Mouse (Mus musculus): ENCODE results near the gene Ubtf. TPM values are rescaled to one million over a fixed set of nuclear protein-coding genes. Genes with fewer than 3 reads are reported as not detected.

The Ubtf gene
- polyA plus RNA-seq, 1 experiment from 2014 or later, result 111 TPM

GRCm38 (mm10) chr11:102350416-102350815 is 30.9 kb upstream of the Ubtf start:
- no peak for DNase-seq (ENCODE audit: low spot score)
- ATAC-seq (replicated peaks; ENCODE audit: low FRiP score), result no peak
- WGBS, result 85% methylated on average over 4 of the region's 4 CpGs
- Histone ChIP-seq H3K4me3 (ENCODE audit: low read depth, low read length) (no peak overlapping the region), H3K27me3 (ENCODE audit: control insufficient read depth, insufficient read depth, low read length) (no peaks in the 10 kb centered on the region), H3K27ac (ENCODE audit: low read depth, low read length) (no peak overlapping the region), H3K36me3 (ENCODE audit: control insufficient read depth, insufficient read depth, low read length) (no peaks in the 10 kb centered on the region), H3K4me2 (ENCODE audit: low read depth, low read length, severe bottlenecking) (no peak overlapping the region), H3K4me1 (replicated peaks; ENCODE audit: control insufficient read depth, insufficient read depth, low read length) (no peaks in the 10 kb centered on the region), H3K9ac (ENCODE audit: low read length) (no peak overlapping the region), H3K9me3 (ENCODE audit: control insufficient read depth, low read length) (no peaks in the 10 kb centered on the region)

DNA sequence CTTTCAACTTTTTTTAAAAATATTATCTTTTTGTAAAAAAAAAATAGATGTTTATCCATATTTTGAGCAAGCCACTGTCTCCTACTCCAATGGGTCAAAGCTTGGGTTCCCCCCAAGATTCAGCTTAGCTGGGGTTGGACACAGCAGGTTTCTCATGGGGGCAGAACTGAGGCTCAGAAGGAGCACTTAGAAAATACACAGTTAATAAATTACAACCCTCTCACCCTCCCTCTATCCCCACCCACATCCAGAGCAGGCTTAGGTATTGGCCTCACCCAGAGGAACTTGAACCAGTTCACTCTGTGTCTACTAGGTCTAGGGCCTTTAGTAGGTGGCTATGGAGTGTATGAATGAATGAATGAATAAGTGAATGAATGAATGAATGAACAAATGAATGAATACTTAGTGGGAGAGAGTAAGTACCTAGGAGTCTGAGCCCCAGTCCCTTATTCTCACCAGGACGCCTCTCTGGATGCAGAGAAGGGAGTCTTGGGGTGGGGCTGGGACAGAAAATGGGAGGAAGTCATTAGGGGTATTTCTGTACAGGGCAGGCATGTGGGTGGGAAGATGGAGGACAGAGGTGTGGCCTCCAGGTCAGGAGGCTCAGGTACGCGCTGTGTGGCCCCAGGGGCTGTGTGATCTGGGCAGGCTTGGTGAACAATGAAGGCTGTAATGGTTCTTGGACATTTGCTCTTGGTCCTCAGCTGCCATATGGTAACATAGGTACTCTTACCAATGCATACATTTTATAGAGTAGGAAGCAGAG is 29.8 kb upstream of the Ubtf start:
- no peaks in the 10 kb centered on the region for H3K36me3 ChIP-seq (ENCODE audit: control insufficient read depth, insufficient read depth, low read length)
- H3K4me1 ChIP-seq (replicated peaks; ENCODE audit: control insufficient read depth, insufficient read depth, low read length), result no peaks in the 10 kb centered on the region
- WGBS, result 95% methylated on average over 3 of the region's 3 CpGs
- H3K27ac ChIP-seq (ENCODE audit: low read depth, low read length), result no peak overlapping the region
- H3K9ac ChIP-seq (ENCODE audit: low read length), result no peak overlapping the region
- no peaks in the 10 kb centered on the region for H3K9me3 ChIP-seq (ENCODE audit: control insufficient read depth, low read length)
- no peaks in the 10 kb centered on the region for H3K27me3 ChIP-seq (ENCODE audit: control insufficient read depth, insufficient read depth, low read length)
- ATAC-seq (replicated peaks; ENCODE audit: low FRiP score), result no peak
- H3K4me3 ChIP-seq (ENCODE audit: low read depth, low read length), result no peak overlapping the region
- DNase-seq (ENCODE audit: low spot score), result no peak
- H3K4me2 ChIP-seq (ENCODE audit: low read depth, low read length, severe bottlenecking), result no peak overlapping the region

- H3K4me1 ChIP-seq (replicated peaks; ENCODE audit: control insufficient read depth, insufficient read depth, low read length), result no peaks in the 10 kb centered on the region
- H3K9me3 ChIP-seq (ENCODE audit: control insufficient read depth, low read length), result no peaks in the 10 kb centered on the region
- H3K27ac ChIP-seq (ENCODE audit: low read depth, low read length), result no peak overlapping the region
- no peak for DNase-seq (ENCODE audit: low spot score)
- H3K36me3 ChIP-seq (ENCODE audit: control insufficient read depth, insufficient read depth, low read length), result no peaks in the 10 kb centered on the region
- H3K9ac ChIP-seq (ENCODE audit: low read length), result no peak overlapping the region
- no peaks in the 10 kb centered on the region for H3K27me3 ChIP-seq (ENCODE audit: control insufficient read depth, insufficient read depth, low read length)
- 88% methylated on average over 11 of the region's 11 CpGs for WGBS
- no peak overlapping the region for H3K4me2 ChIP-seq (ENCODE audit: low read depth, low read length, severe bottlenecking)
- no peak for ATAC-seq (replicated peaks; ENCODE audit: low FRiP score)
- no peak overlapping the region for H3K4me3 ChIP-seq (ENCODE audit: low read depth, low read length)
Measured at GRCm38 (mm10) chr11:102348771-102349170, 29.2 kb upstream of the Ubtf start.

GRCm38 (mm10) chr11:102348101-102348585 is 28.6 kb upstream of the Ubtf start:
- H3K36me3 ChIP-seq (ENCODE audit: control insufficient read depth, insufficient read depth, low read length), result no peaks in the 10 kb centered on the region
- ATAC-seq (replicated peaks; ENCODE audit: low FRiP score) (no peak), DNase-seq (ENCODE audit: low spot score) (no peak)
- H3K27ac ChIP-seq (ENCODE audit: low read depth, low read length), result no peak overlapping the region
- H3K4me2 ChIP-seq (ENCODE audit: low read depth, low read length, severe bottlenecking), result no peak overlapping the region
- no peak overlapping the region for H3K4me3 ChIP-seq (ENCODE audit: low read depth, low read length)
- 88% methylated on average over 7 of the region's 7 CpGs for WGBS
- H3K9ac ChIP-seq (ENCODE audit: low read length), result no peak overlapping the region
- H3K27me3 ChIP-seq (ENCODE audit: control insufficient read depth, insufficient read depth, low read length), result no peaks in the 10 kb centered on the region
- no peaks in the 10 kb centered on the region for H3K4me1 ChIP-seq (replicated peaks; ENCODE audit: control insufficient read depth, insufficient read depth, low read length)
- H3K9me3 ChIP-seq (ENCODE audit: control insufficient read depth, low read length), result no peaks in the 10 kb centered on the region

- no peaks in the 10 kb centered on the region for H3K9me3 ChIP-seq (ENCODE audit: control insufficient read depth, low read length)
- 59% methylated on average over 5 of the region's 5 CpGs for WGBS
- H3K4me2 ChIP-seq (ENCODE audit: low read depth, low read length, severe bottlenecking), result no peak overlapping the region
- no peaks in the 10 kb centered on the region for H3K4me1 ChIP-seq (replicated peaks; ENCODE audit: control insufficient read depth, insufficient read depth, low read length)
- no peaks in the 10 kb centered on the region for H3K36me3 ChIP-seq (ENCODE audit: control insufficient read depth, insufficient read depth, low read length)
- ATAC-seq (replicated peaks; ENCODE audit: low FRiP score) (no peak), DNase-seq (ENCODE audit: low spot score) (no peak)
- no peaks in the 10 kb centered on the region for H3K27me3 ChIP-seq (ENCODE audit: control insufficient read depth, insufficient read depth, low read length)
- no peak overlapping the region for H3K4me3 ChIP-seq (ENCODE audit: low read depth, low read length)
- no peak overlapping the region for H3K9ac ChIP-seq (ENCODE audit: low read length)
- no peak overlapping the region for H3K27ac ChIP-seq (ENCODE audit: low read depth, low read length)
Measured at GRCm38 (mm10) chr11:102347683-102348082, 28.1 kb upstream of the Ubtf start.

DNA sequence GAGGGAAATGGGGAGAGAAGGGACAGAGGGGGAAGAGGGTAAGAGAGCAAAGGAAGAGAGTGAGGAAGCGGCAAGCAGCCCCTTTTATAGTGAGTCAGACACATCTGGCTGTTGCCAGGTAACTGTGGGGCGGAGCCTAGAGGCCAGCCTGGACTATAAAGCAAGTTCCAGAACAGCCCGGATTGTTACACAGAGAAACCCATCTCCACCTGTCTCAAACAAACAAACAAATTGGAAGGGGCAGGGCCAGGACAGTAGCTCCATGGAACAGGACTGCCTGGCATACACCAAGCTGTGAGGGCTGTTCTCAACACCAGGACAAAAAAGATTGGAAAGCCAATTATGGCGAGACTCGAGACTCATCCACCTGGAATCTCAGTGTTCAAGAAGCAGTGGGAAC is 27.4 kb upstream of the Ubtf start:
- no peak overlapping the region for H3K4me2 ChIP-seq (ENCODE audit: low read depth, low read length, severe bottlenecking)
- H3K36me3 ChIP-seq (ENCODE audit: control insufficient read depth, insufficient read depth, low read length), result no peaks in the 10 kb centered on the region
- no peak for ATAC-seq (replicated peaks; ENCODE audit: low FRiP score)
- H3K9me3 ChIP-seq (ENCODE audit: control insufficient read depth, low read length), result no peaks in the 10 kb centered on the region
- no peaks in the 10 kb centered on the region for H3K4me1 ChIP-seq (replicated peaks; ENCODE audit: control insufficient read depth, insufficient read depth, low read length)
- H3K27ac ChIP-seq (ENCODE audit: low read depth, low read length), result no peak overlapping the region
- no peaks in the 10 kb centered on the region for H3K27me3 ChIP-seq (ENCODE audit: control insufficient read depth, insufficient read depth, low read length)
- no peak overlapping the region for H3K4me3 ChIP-seq (ENCODE audit: low read depth, low read length)
- 74% methylated on average over 5 of the region's 5 CpGs for WGBS
- no peak overlapping the region for H3K9ac ChIP-seq (ENCODE audit: low read length)
- DNase-seq (ENCODE audit: low spot score), result no peak

DNA sequence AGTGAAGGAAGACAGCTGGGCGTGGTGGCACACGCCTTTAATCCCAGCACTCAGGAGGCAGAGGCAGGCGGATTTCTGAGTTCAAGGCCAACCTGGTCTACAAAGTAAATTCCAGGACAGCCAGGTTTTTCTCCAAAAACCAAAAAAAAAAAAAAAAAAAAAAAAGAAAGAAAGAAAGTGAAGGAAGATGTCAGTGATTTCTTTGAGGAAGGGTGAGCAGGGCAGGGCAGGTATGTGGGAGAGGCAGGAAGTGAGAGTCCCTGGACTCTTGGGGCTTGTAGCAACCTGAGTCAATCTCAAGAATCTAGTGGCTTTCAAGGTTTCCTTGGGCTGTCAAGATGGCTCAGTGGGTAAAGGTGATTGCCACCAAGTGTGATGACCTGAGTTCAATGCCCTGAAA is 24.9 kb upstream of the Ubtf start:
- DNase-seq (ENCODE audit: low spot score) (no peak), ATAC-seq (replicated peaks; ENCODE audit: low FRiP score) (no peak)
- H3K4me2 ChIP-seq (ENCODE audit: low read depth, low read length, severe bottlenecking), result no peak overlapping the region
- no peak overlapping the region for H3K9ac ChIP-seq (ENCODE audit: low read length)
- H3K36me3 ChIP-seq (ENCODE audit: control insufficient read depth, insufficient read depth, low read length), result no peaks in the 10 kb centered on the region
- no peak overlapping the region for H3K27ac ChIP-seq (ENCODE audit: low read depth, low read length)
- no peaks in the 10 kb centered on the region for H3K27me3 ChIP-seq (ENCODE audit: control insufficient read depth, insufficient read depth, low read length)
- no peaks in the 10 kb centered on the region for H3K9me3 ChIP-seq (ENCODE audit: control insufficient read depth, low read length)
- H3K4me1 ChIP-seq (replicated peaks; ENCODE audit: control insufficient read depth, insufficient read depth, low read length), result no peaks in the 10 kb centered on the region
- no peak overlapping the region for H3K4me3 ChIP-seq (ENCODE audit: low read depth, low read length)
- 85% methylated on average over 3 of the region's 3 CpGs for WGBS

- H3K4me2 ChIP-seq (ENCODE audit: low read depth, low read length, severe bottlenecking), result no peak overlapping the region
- DNase-seq (ENCODE audit: low spot score) (no peak), ATAC-seq (replicated peaks; ENCODE audit: low FRiP score) (no peak)
- H3K27ac ChIP-seq (ENCODE audit: low read depth, low read length), result no peak overlapping the region
- no peaks in the 10 kb centered on the region for H3K27me3 ChIP-seq (ENCODE audit: control insufficient read depth, insufficient read depth, low read length)
- no peaks in the 10 kb centered on the region for H3K9me3 ChIP-seq (ENCODE audit: control insufficient read depth, low read length)
- H3K9ac ChIP-seq (ENCODE audit: low read length), result no peak overlapping the region
- no peaks in the 10 kb centered on the region for H3K4me1 ChIP-seq (replicated peaks; ENCODE audit: control insufficient read depth, insufficient read depth, low read length)
- no peak overlapping the region for H3K4me3 ChIP-seq (ENCODE audit: low read depth, low read length)
- no peaks in the 10 kb centered on the region for H3K36me3 ChIP-seq (ENCODE audit: control insufficient read depth, insufficient read depth, low read length)
- WGBS, result 58% methylated on average over 12 of the region's 12 CpGs
Measured at GRCm38 (mm10) chr11:102342742-102343141, 23.2 kb upstream of the Ubtf start.

GRCm38 (mm10) chr11:102341101-102341500 is 21.6 kb upstream of the Ubtf start:
- Histone ChIP-seq H3K9ac (ENCODE audit: low read length) (no peak overlapping the region), H3K36me3 (ENCODE audit: control insufficient read depth, insufficient read depth, low read length) (no peaks in the 10 kb centered on the region), H3K27me3 (ENCODE audit: control insufficient read depth, insufficient read depth, low read length) (no peaks in the 10 kb centered on the region), H3K4me2 (ENCODE audit: low read depth, low read length, severe bottlenecking) (no peak overlapping the region), H3K9me3 (ENCODE audit: control insufficient read depth, low read length) (no peaks in the 10 kb centered on the region), H3K4me1 (replicated peaks; ENCODE audit: control insufficient read depth, insufficient read depth, low read length) (no peaks in the 10 kb centered on the region), H3K27ac (ENCODE audit: low read depth, low read length) (no peak overlapping the region), H3K4me3 (ENCODE audit: low read depth, low read length) (no peak overlapping the region)
- ATAC-seq (replicated peaks; ENCODE audit: low FRiP score) (no peak), DNase-seq (ENCODE audit: low spot score) (no peak)
- 88% methylated on average over 4 of the region's 4 CpGs for WGBS

All from forebrain, embryonic 11.5 days (tissue).